Mouse (Mus musculus) testis, postnatal 14 days (tissue): ENCODE data around the gene Esr1.
"Not testable (repeated sequence)": the region's sequence is repeated elsewhere in the genome, so short reads cannot be mapped to it uniquely, and the experiment has no call there.

Experiments
- DNase-seq: peaks from one replicate; pipeline ENCODE4 v3.0.0; 2021; ENCODE audit warnings: low spot score

Esr1 gene

GRCm38 (mm10) chr10:4611386-4612155 lies at the start of gene Esr1:
TSS of gene Esr1 (plus strand) at chr10:4611593.
- no peak for DNase-seq

DNA sequence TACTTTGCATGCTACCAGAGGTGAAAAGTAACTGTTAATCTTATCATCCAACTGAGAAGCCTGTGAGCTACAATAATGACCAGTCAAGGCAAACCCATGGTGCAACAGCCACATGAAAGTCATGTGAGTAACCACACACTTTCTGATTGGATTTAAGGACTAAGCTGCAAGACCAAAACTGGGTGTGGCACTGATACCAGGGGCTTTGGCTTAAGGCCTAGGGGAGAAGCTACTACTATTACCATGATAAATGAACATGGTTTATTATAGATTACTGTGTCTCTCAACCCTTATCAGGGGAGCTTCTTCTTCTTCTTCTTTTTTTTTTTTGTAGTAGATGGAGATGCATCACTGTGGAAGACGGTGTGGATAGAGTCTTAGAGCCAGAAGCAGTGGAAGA lies 46.2 kb upstream of the Esr1 start:
- no peak for DNase-seq

GRCm38 (mm10) chr10:4570778-4571177 lies 40.6 kb upstream of the Esr1 start:
- no peak for DNase-seq

- no peak for DNase-seq
Observed at GRCm38 (mm10) chr10:4571304-4571703, 40.1 kb upstream of the Esr1 start.

DNA sequence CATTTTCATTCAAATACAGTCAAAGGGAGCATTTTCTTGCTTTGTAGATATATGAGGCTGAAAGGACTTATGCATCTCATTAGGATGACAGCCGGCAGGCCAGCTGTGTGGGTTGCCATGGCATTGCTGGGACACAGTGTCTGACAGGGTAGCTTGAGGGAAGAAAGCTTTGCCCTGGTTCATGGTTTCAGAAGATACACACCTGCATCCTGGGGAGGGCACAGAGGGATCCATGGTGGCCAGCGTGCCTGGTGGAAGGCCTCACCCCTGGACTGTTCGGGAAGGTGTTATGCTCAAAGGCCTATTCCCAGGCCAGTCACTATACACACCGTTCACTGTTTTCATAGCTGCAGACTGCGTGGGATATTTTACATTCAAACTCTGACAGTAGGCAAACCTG lies 29.5 kb upstream of the Esr1 start:
- no peak for DNase-seq

GRCm38 (mm10) chr10:4586691-4587090 lies 24.7 kb upstream of the Esr1 start:
- DNase-seq = no peak

- DNase-seq = no peak
Observed at GRCm38 (mm10) chr10:4589576-4589975, 21.8 kb upstream of the Esr1 start.

DNA sequence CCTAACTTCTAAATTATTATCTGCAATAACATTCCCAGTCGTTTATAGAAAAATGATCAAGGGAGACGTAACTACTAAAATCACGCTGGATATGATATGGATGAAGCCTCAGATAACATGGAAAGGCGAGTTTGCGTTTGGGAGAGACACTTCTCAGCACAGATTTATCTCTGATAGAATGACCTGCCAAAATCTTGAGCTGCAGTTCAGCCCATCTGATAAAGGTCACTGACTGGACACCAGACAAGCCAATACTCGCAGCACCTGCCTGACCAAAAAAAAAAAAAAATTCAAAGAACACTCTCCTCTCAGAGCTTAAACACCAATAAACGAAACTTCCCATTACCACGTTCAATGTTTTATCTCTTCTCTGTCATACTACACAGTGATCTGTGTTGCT lies 20.4 kb upstream of the Esr1 start:
- DNase-seq = no peak

DNA sequence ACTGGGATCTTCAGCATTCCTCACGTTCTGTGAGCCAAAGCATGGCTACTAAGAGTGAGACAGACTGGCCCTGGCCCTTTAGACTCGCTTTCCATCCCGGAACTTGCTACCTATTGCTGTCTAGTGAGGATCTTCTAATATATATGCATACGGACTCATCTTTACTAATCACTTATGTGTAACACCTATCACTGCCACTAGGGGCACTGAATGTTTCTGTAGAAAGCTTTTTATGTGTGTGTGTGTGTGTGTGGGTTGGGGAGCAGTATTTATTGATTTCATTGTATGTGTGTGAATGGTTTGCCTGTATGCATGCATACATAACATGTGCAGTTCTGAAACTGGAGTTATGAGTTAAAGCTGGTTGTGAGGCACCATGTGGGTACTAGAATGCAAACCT lies 17.6 kb upstream of the Esr1 start:
- no peak for DNase-seq

- no peak for DNase-seq
Observed at GRCm38 (mm10) chr10:4597211-4597610, 14.2 kb upstream of the Esr1 start.

GRCm38 (mm10) chr10:4598244-4598842 lies 13.1 kb upstream of the Esr1 start:
- peak; percentile 50 for DNase-seq

- no peak for DNase-seq
Observed at GRCm38 (mm10) chr10:4598916-4599315, 12.5 kb upstream of the Esr1 start.

DNA sequence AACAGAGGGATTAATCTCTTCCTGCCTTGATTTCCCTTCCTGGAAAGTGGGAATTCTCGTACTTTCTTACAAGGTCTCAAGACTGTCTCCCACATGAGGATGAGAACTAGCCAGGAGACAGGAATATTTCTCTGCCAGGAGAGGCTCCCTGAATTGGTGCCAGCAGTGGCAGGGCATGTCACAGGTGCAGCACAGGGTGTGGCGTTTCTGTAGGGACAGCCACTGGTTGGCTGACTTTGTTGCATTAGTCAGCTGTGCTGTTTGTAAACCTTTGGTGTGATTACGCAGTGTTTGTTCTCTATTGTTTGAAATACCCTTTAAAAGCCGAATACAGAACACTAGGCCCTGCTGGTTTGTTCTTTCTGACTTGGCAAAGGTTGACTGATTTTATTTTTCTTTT lies 11.8 kb upstream of the Esr1 start:
- DNase-seq = no peak

GRCm38 (mm10) chr10:4600796-4601474 lies 10.5 kb upstream of the Esr1 start:
- no peak for DNase-seq

- not testable (repeated sequence) for DNase-seq
Observed at GRCm38 (mm10) chr10:4601612-4602011, 9.8 kb upstream of the Esr1 start.

- DNase-seq = no peak
Observed at GRCm38 (mm10) chr10:4602466-4602865, 8.9 kb upstream of the Esr1 start.

DNA sequence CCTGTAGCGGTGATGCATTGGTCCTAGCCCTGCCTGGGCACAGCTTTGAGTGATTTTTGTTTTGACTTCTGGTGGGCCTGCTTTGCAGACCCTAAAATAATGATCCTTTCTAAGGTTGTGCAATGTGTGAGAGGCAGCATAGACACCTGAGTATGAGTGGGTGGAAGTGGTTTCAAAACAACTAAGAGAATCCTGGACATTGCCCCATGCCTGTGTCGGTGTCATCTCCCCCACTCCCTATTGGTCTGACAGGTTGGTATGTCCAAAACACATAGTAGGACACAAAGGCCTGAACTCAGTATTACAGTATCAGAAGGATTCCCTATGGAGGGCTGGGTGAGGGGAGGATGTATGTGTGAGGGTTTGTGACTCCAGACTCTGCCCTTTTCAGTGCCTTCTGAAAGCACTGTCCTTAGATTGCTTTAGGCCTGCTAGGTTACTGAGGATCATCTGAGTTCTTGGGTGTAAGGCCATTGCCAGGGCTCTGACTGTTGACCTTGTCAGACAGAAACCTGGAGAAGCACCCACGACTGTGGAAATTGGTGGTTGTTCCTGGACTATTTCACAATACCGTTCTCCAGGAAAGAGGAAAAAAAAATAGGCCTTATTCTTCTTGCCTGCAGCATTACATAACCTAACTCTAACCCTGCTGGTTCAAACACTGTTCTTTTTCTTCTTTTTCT lies 6.7 kb upstream of the Esr1 start:
- no peak for DNase-seq

DNA sequence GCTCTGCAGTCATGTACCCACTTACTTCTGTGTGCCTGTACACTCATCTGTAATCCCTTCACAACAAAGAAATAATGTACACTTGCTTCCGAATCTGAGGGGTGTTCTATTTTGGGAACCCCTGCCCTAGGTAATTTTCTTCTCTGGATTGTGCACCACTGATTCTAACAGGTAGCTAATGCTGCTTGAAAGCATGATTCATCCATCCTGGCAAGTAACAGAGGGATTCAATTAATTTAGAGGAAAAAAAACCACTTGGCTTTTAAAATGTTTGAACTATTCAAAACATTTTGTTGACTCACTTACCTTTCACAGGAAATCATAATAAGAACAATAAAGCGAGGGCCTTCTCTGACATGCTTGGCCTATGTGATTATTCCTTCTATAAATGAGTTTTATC lies 1.2 kb upstream of the Esr1 start:
- DNase-seq = no peak

DNA sequence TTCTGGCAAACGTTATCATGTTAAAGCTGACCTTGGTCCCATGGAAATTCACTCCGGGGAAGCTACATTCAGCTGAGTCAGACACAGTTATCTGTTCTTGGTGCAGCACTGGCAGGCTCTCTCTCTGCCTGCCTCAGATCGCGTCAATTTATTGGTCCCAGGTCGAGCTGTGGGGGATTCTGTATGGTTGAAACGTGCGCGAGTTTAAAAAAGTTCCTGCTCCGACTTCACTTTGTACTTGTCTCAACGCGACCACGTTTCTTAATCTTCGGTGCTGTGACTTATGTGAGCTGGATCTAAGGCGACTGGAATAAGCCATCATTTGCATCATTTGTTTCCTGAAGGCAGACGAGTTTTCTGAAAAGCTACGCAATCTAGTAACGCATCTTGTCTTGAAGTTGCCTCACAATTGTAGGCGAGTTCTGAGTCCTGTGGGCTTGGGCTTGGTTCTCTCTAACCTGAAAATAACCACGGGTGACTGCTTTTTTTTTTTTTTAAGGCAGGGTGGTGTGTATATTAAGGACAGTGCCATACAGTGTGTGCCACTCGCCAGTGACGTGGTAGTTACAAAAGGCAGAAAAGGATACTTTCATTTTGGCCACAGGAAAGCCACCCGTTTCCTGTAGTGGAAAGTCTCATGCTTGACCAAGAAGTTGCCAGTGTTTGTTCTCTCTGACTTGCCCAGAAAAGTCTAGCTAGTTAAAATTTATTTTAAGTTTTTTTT lies 1.1 kb downstream of the Esr1 start:
- DNase-seq = no peak

GRCm38 (mm10) chr10:4618026-4618425 lies 6.6 kb downstream of the Esr1 start:
- no peak for DNase-seq

DNA sequence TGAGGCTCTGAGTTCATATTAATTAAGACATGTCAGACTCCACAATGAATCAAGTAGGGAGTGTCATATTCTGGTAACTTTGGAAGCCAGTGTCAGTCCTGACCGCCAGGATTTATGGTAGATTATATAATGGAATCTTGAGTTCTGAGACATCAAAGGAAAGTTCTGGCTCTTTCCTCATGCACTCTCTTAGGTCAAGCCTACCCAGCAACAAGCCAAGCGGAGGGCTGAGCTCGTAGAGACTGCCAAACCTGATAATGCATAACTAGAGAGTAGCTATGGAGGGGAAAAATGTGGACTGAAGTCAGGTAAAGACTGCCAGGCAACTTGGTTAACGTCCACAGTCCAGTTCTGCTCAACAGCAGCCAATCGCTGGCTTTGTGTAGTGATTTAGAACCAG lies 7.3 kb downstream of the Esr1 start:
- no peak for DNase-seq

DNA sequence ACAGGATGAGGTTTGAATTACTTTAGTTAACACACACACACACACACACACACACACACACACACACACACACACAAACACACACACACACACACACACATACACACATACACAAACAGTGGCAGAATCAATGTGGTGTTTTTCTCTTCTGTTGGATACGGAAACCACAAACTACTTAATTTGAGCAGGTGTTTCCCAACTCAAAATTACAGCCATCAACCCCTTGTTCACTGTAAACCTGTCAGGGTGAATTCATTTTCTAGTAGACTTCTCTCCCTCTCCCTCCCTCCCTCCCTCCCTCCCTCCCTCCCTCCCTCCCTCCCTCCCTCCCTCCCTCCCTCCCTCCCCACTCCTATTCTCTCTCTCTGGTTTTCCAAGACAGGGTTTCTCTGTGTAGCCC lies 8.0 kb downstream of the Esr1 start:
- DNase-seq = not testable (repeated sequence)
